Mouse (Mus musculus): ENCODE data around the gene Abcc2.

DNA sequence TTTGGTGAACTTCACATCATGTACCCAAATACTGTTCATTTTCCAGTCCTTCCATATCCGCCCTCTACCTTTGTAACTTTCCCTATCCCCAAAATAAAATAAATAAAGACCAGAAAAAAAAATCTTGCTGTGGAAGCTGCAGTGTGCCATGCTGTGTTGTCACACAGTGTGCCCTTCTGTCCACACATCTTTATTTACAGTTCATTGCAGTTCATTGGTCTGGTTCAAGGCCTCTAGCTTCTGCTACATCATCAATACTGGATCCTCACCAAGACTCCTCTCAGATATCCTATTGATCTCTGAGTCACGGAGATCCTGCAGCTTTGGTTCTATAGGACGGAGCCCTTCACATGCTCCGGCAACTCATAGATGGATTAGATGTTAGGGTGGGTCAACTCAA lies 10.5 kb downstream of the Abcc2 start:
- TF ChIP-seq POLR2A (IDR thresholded peaks at IDR 0.05; ENCODE audit: extremely low read depth, insufficient read depth, low read length), result no peak
- TF ChIP-seq CTCF (IDR thresholded peaks at IDR 0.05; ENCODE audit: low read depth, low read length), result no peak

All from liver, adult 2 months (tissue).